Mouse (Mus musculus) macrophage (primary cell): ENCODE data around the gene Ptprj. TPM values are rescaled to one million over a fixed set of nuclear protein-coding genes. Genes with fewer than 3 reads are reported as not detected.
"Not testable (repeated sequence)": the region's sequence is repeated elsewhere in the genome, so short reads cannot be mapped to it uniquely, and the experiment has no call there.

Experiments
- H3K27ac ChIP-seq: fragments of 350-480 bp; formaldehyde crosslinking; 2 replicates; pipeline ENCODE4 v1.9.0; 2021
- H3K36me3 ChIP-seq: fragments of 350-480 bp; formaldehyde crosslinking; 2 replicates; pipeline ENCODE4 v1.9.0; 2021; ENCODE audit errors: inconsistent target
- H3K4me3 ChIP-seq: fragments of 350-480 bp; formaldehyde crosslinking; 2 replicates; pipeline ENCODE4 v1.9.0; 2021; ENCODE audit errors: inconsistent target
- H3K79me2 ChIP-seq: fragments of 350-480 bp; formaldehyde crosslinking; 2 replicates; pipeline ENCODE4 v1.9.0; 2021; ENCODE audit errors: inconsistent target
- WGBS: methylation state at CpG from one replicate; pipeline ENCODE4 v1.1.7; 2026; ENCODE audit warnings: inconsistent platforms; ENCODE audit not compliant: missing documents; 5-methylcytosine and 5-hydroxymethylcytosine counted together
- polyA plus RNA-seq: library from polyadenylated mRNA; stranded (reverse); fragments of 250-400 nt; gene quantifications from 3 replicates; pipeline ENCODE4 v1.2.4, GENCODE M21; 2018; ENCODE audit warnings: inconsistent platforms

Ptprj gene
- polyA plus RNA-seq, 1 experiment from 2014 or later: 130 TPM

DNA sequence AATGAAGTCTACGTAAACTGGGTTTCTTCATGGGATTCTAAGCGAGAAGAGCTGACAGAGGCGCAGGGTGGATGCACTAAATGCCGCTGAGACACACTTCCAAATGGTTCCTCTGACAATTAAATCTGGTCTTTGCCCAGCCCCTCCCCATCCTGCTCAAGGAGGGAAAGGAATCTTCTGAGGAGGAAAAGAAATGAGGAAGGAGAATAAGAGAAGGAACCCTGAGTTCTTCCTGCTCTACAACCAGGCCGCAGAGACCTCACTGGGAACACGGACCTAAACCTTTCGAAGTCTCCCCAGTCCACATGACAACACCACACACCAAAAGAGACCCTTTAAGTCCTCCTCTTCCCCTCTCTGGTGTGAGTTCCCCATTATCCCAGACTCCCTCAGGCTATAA, 101.9 kb downstream of the Ptprj start:
- H3K27ac ChIP-seq: peak overlapping the region; percentile 37
- peaks cover 2% of the 10 kb centered on the region for H3K36me3 ChIP-seq
- WGBS: 54% methylated on average over 7 of the region's 7 CpGs

DNA sequence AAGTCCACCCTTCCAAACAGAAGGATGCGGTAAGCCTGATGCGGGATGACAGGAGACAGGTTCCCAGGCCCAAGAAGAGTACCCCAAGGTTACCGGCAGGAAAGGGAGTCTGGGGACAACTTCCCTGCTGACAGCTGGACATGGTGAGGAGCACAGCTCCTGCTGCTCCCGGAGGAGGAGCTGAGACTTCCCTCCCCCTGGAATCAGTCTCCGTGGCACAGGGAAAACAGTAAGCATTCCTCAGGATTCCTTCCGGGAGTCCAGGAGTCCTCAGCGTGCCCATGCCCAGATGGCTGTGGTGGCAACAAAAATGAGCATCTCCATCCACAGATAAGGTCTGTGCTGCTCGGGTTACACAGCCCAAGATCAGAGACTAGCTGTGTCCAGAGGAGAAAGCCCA, 102.8 kb downstream of the Ptprj start:
- H3K79me2 ChIP-seq: peaks cover 100% of the 10 kb centered on the region
- WGBS: 100% methylated on average over 7 of the region's 8 CpGs
- H3K4me3 ChIP-seq: no peak overlapping the region
- no peak overlapping the region for H3K27ac ChIP-seq
- H3K36me3 ChIP-seq: peaks cover 11% of the 10 kb centered on the region

More for the DNA sequence above, 101.9 kb downstream of the Ptprj start:
- Histone ChIP-seq H3K79me2 (peaks cover 100% of the 10 kb centered on the region), H3K4me3 (no peak overlapping the region)

DNA sequence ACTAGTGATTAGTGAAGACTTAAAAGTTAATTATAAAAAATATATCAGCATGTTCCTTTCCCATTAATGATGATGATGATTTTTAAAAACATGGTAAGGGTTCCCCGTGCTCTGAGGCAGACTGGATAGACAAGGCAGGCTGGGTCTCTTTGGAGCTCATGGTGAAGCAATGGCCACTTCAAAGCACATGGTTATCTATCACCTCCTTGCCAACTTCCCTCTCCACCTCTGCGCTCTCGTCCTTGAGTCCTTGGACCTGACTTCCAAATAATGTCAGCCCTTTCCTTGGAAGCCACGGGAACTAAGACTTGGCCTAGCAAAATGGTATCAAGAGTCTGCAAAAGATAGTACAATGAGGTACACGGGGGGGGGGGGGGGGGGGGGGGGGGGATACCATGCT, 103.7 kb downstream of the Ptprj start:
- Histone ChIP-seq H3K79me2 (peaks cover 100% of the 10 kb centered on the region), H3K27ac (no peak overlapping the region), H3K4me3 (no peak overlapping the region), H3K36me3 (peaks cover 19% of the 10 kb centered on the region)
- WGBS: 100% methylated on average over 1 of the region's 5 CpGs

DNA sequence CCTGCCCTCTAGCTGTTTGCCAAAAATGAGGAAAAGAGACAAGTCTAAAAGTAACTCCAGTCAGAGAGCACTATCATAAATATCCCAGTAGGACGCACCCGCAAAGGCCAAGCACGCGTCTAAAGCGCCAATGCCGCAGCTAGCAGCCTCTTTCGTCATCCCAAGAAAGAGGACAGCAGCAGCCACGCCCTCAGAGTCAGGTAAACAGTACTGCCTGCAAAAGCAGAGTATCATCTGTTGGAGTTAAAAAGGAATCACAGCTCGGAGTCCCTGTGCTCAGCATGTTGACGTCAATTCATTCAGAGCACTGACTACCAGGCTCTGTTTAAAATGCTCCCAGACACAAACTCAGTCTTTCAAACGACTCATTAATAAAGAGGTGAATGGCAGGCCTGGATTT, 104.1 kb downstream of the Ptprj start:
- peaks cover 100% of the 10 kb centered on the region for H3K79me2 ChIP-seq
- WGBS: 92% methylated on average over 11 of the region's 11 CpGs
- H3K4me3 ChIP-seq: no peak overlapping the region
- H3K27ac ChIP-seq: no peak overlapping the region
- peaks cover 24% of the 10 kb centered on the region for H3K36me3 ChIP-seq

DNA sequence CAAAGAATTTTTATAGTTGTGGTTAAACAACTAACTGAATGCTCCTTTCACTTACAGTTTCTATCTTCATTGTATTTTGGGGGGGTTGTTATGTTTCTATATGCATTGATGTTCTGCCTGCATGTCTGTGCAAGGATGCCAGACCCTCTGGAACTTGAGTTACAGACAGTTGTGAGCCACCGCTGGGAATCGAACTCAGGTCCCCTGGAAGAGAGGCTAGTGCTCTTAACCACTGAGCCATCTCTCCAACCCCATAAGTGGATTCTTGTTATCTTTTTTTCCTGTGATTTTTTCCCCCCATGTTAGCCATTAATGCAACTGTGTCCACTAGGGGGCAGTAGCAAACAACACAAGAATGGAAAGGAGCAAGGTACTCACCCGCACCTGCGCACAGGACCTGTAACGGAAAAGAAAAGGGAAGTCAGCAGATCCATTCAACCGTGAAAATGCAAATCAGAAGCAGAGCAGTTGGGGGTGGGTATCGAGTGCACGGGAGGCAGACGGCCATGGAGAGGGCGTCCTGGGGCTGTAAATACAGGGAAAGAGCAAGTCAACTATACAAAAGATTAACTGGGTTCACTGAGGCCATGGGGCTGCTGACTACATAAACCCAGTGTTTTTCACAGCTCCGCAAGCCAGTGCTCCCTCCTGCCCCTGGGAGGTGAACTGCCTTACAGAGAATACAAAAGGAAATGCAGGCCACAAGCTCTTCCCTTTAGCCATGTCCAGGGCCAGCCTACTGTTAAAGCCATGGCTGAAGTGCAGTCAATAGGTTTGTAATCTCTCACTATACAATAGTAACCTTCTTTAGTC, 105.6 kb downstream of the Ptprj start:
- Histone ChIP-seq H3K79me2 (peaks cover 96% of the 10 kb centered on the region), H3K4me3 (no peak overlapping the region), H3K36me3 (peaks cover 37% of the 10 kb centered on the region), H3K27ac (no peak overlapping the region)
- WGBS: 6% methylated on average over 11 of the region's 11 CpGs

DNA sequence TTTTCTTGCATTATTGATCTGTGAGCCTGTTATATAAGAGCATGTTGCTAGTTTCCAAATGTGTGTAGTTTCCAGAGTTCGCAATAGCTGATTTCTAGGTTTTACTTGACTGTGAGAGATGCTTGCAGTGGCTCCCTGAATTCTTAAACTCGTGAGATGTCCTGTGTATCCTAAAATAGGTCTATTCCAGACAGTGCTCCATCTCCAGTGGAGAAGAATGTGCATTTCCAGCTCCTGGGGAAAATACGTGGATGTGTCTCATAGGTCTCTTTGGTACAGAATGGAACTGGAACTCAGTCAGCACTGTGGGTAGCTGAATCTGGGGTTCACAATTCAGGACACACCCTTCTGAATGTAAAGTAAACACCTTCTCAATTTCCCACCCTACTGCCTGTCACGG, 107.7 kb downstream of the Ptprj start:
- Histone ChIP-seq H3K36me3 (peaks cover 58% of the 10 kb centered on the region), H3K79me2 (peaks cover 75% of the 10 kb centered on the region), H3K27ac (no peak overlapping the region), H3K4me3 (no peak overlapping the region)
- 89% methylated on average over 4 of the region's 4 CpGs for whole genome bisulfite sequencing

DNA sequence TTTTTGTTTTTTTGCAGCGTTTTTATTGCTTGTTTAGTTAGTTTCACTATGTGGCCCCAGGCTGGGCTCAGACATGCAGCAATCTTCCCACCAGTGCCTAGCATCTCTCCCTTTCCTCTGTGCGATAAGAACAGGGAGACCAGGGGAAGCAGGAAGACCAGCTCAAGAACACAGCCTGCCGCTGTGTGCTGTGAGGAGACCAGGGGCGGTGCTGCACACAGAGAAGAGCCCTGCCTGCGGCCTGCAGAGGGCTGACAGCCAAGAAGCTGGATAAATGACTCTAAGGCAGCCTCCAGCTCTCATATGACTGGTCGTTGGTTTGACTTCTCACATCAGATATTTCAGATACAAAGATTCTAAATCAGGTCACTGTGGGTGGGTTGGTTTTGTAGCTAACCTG, 110.3 kb downstream of the Ptprj start:
- Histone ChIP-seq H3K27ac (no peak overlapping the region), H3K4me3 (no peak overlapping the region), H3K79me2 (peaks cover 49% of the 10 kb centered on the region), H3K36me3 (peaks cover 84% of the 10 kb centered on the region)
- WGBS: 75% methylated on average over 6 of the region's 6 CpGs

DNA sequence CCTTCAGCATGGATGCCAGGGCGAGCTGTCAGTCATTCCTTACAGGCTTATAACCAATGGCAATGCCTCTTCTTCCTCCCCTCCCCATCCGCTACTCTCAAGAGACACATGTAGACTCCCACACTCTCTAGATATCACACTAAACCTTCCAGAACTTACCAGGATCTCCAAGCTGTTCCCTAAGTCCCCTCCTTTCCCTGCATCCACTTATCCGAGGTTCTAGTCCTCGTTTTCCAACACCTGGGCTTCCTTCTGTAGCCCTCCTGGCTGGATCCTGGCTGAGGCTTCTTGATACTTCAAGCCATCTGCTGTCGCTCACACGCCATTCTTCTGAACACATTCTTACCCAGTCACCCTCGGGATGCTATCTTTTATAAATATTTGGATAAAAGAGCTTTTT, 114.0 kb downstream of the Ptprj start:
- H3K27ac ChIP-seq: no peak overlapping the region
- 98% methylated on average over 7 of the region's 7 CpGs for WGBS
- peaks cover 13% of the 10 kb centered on the region; the same call in 1 of the 2 replicates for H3K79me2 ChIP-seq
- peaks cover 98% of the 10 kb centered on the region for H3K36me3 ChIP-seq
- no peak overlapping the region for H3K4me3 ChIP-seq

DNA sequence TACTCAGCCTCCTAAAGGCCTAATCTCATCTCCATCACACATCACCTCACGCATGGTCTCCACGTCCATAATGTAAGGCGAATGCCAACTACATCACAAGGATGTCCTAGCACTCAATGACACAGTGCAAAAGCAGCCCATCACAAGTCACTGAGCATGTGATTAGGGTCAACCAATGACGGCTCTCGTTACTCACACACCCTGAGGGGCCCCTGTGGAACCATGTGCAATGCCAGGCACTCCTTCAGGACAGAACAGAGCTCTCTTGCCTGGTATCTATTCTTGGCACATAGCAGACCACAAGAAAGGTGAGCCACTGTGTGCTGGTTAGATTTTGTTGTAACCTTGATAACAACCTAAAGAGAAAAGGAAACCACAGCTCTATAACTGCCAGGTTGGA, 116.7 kb downstream of the Ptprj start:
- Histone ChIP-seq H3K27ac (no peak overlapping the region), H3K36me3 (peaks cover 100% of the 10 kb centered on the region), H3K79me2 (no peaks in the 10 kb centered on the region; the same call in 1 of the 2 replicates), H3K4me3 (no peak overlapping the region)
- WGBS: 99% methylated on average over 5 of the region's 5 CpGs

DNA sequence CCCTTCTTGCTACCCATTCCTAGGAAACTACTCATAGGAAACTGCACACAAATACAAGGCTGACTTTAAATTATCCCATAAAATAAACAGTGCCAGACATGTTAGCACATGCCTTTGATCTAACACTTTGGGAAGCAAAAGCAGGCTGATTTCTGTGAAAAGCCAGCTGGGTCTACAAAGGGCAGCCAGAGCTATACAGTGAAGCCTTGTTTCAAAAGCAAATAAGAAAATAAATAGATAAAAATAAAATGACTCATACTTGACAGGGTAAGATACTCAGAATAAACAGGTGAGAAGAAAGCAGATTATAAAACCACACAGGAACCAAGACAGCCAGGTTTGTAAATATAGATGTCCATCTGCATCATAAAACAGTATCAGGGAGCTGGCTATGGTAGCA, 118.2 kb downstream of the Ptprj start:
- no peak overlapping the region for H3K4me3 ChIP-seq
- H3K36me3 ChIP-seq: peaks cover 99% of the 10 kb centered on the region
- H3K79me2 ChIP-seq: no peaks in the 10 kb centered on the region; the same call in 1 of the 2 replicates
- no peak overlapping the region for H3K27ac ChIP-seq

DNA sequence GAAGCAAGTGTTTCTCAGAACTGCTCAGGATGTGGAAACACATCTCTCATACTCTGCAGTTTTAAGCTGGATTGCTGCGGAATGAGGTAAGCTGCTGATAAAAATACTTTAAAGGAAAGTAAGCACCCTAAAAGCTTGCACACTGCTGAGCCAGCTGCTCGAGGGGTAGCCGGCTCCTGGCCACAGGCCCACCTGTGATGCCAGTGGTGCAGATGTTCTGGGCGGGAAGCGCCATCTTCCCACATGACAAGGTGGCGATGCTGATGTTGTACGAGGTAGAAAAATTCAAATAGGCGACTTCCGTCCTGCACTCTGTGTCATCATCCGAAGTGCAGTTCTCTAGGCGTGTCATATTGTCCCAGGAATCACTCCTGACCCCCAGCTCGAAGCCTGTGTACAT, 122.5 kb downstream of the Ptprj start:
- Histone ChIP-seq H3K36me3 (peaks cover 94% of the 10 kb centered on the region), H3K27ac (no peak overlapping the region), H3K79me2 (no peaks in the 10 kb centered on the region), H3K4me3 (no peak overlapping the region)
- WGBS: 93% methylated on average over 12 of the region's 12 CpGs

DNA sequence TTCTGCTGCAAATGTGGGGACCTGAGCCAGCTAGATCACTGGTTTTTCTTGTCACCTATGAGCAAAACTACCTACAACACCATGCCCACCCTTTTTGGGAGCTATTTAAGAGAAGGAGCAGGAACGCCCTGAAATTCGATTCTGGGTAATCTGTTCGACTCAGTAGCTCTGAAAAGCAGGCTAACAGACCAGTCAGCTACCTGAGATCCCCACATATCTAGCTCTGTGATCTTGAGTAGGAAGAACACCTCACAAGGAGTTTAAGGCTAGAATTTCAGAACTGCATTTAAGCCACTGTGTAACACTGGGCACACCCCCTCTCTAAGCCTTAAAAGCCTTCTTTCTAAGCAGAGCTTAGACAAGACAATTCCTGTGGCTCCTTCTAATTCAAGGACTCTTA, 128.1 kb downstream of the Ptprj start:
- peaks cover 86% of the 10 kb centered on the region for H3K36me3 ChIP-seq

DNA sequence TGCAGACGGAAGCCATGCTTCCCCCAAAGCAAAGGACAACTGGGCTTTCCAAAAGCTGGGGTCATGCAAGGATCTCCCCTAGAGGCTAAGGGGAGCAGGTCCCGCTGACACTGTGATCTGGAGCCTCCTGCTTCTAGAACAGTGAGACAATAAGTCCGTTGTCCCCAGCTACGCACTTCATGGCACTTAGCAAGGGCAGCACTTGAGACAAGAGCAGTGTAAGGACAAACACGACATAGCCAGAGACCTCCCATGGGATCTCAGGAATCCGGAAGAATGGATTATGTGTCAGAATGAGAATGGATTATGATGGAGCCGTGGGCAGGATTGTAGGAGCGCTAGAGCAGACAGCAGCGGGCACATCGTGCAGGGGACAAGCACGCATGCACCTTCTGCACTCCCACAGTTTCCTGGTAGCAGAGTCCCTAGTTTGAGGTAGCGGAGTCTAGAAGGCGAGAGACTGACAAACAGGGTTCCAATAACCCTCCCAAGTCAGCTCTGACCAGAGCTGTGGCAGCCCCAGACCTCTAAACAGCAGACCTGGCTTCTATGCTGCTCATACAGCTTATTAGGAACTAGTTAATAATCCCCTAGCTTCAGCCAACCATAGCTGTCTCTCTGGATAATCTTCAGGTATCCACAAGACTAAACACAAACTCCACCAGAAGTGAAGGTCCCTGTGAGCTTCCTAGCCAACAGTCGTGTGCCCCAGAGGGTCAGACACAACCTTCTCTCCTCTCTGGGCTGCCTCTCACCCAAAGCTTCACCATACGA, 131.3 kb downstream of the Ptprj start:
- Histone ChIP-seq H3K27ac (no peak overlapping the region), H3K79me2 (no peaks in the 10 kb centered on the region), H3K36me3 (peaks cover 74% of the 10 kb centered on the region), H3K4me3 (no peak overlapping the region)
- WGBS: 93% methylated on average over 15 of the region's 15 CpGs

More for the DNA sequence above, 128.1 kb downstream of the Ptprj start:
- H3K27ac ChIP-seq: no peak overlapping the region
- H3K79me2 ChIP-seq: no peaks in the 10 kb centered on the region
- no peak overlapping the region for H3K4me3 ChIP-seq
- 85% methylated on average over 3 of the region's 3 CpGs for WGBS

DNA sequence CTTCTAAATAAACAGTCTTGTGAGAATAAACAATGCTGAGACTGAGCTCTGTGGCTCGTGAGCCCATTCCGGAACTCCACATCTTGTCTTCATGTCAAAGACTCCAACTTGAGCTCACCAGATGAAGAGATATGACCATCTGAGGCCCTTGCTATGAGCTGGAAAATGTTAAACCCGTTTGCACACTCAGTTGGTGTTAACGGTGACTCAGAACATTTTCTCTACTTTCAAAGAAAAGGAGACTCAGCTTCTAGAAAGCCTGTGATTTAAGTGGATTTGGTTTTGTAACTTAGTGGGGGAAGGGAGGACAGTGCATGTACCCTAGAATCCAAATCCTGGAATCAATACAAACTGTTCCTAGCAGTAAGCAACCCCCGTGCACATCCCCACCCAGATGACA, 136.6 kb downstream of the Ptprj start:
- no peaks in the 10 kb centered on the region for H3K79me2 ChIP-seq
- H3K4me3 ChIP-seq: no peak overlapping the region
- no peak overlapping the region for H3K27ac ChIP-seq
- WGBS: 87% methylated on average over 5 of the region's 5 CpGs
- peaks cover 35% of the 10 kb centered on the region for H3K36me3 ChIP-seq

DNA sequence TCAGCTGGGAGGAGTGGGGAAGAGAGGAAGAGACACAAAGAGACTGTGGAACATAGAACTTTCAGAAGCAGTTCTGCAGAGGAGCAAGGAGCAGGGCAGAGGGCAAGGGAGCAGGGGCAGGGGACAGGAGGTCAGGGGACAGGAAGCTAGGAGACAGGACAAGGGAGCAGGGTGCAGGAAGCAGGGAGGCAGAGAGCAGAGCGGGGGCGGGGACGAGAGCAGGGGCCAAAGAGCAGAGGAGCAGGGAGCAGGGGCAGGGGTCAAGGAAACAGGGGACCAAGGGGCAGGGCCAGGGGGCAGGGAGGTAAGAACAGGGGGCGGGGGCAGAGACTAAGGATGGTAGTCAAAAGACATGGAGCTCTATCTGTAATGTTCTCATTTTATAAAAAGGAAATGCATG, 138.6 kb downstream of the Ptprj start:
- H3K4me3 ChIP-seq, H3K27ac ChIP-seq, H3K79me2 ChIP-seq: not testable (repeated sequence)
- WGBS: 100% methylated on average over 1 of the region's 4 CpGs
- H3K36me3 ChIP-seq: peaks cover 25% of the 10 kb centered on the region; the same call in 1 of the 2 replicates
